17 mouse cellular contexts compared by ENCODE assay signal in the genomic region with DNA sequence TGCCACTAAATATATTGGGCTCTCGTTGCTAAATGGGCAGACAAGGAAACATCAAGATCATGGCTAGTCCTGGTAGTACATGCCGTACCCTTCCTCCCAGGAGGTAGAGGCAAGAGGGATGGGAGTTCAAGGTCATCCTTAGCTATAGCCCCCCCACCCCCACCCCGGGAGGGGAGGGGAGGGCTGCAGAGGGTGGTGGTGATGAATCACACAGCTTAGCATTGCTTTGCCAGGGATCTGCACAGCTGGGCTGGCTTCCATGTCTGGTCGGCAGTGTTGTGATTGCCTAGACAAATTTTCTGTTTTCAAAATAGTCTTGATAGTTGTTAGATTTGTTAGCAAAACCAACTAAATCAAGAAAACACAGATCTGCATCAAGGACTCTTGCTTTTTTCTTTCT. TPM values are rescaled to one million over a fixed set of nuclear protein-coding genes. Genes with fewer than 3 reads are reported as not detected.
DNase-seq lines count a peak whose midpoint lies in the region.
"Had no signal": no experiment of that assay in that cellular context is flagged by ENCODE, and none has a peak within 500 bp of the region (broad histone marks: within the 10 kb centered on the region; RNA-seq: fewer than 3 reads in every experiment).

No protein-coding gene starts in this region.

- peak; percentile 35 to 68 for DNase-seq in adrenal gland, postnatal 36 days
- DNase-seq in adrenal gland, adult 18-20 months (ENCODE audit: low spot score in 2 of 2): no peak
- DNase-seq in lung, postnatal 14 days: peak; percentile 40
- DNase-seq in lung, postnatal 36 days: no peak
- DNase-seq in NIH3T3 (ENCODE audit: low read depth): peak; percentile 80
- DNase-seq in fibroblast of lung, adult 2 months (ENCODE audit: low read depth): peak; percentile 46
- no peak for DNase-seq in right cerebral cortex, postnatal 25 days
- DNase-seq: B cell, adult 2 months; cerebellum, adult 18-20 months; cerebellum, postnatal 10 days; kidney, adult 11 months; kidney, postnatal 14 days; layer of hippocampus, adult 9-11 months; liver; lung, embryonic 14.5 days; thymus, adult 2 months; thymus, postnatal 4 days had no signal

RNA-seq across cellular contexts. Expression of a gene that starts 17.2 kb away (rescaled TPM):
- total RNA-seq in adrenal gland, postnatal 36 days (2021): 10 to 100 TPM; 21.8 to 40.1 TPM
- total RNA-seq in adrenal gland, adult 18-20 months (2021): 10 to 100 TPM; 18.7 to 25.2 TPM

RNA-seq across cellular contexts. Expression of a gene that starts 20.9 kb away (rescaled TPM):
- 10 to 100 TPM in 1 of 2 experiments, 1 to 10 TPM in 1; 9.7 to 15.2 TPM for total RNA-seq in adrenal gland, postnatal 36 days (2021)
- 10 to 100 TPM in 1 of 2 experiments, 1 to 10 TPM in 1; 7.2 to 10.6 TPM for total RNA-seq in adrenal gland, adult 18-20 months (2021)

RNA-seq across cellular contexts. Expression of a gene that starts 24.5 kb away (rescaled TPM):
- total RNA-seq in adrenal gland, postnatal 36 days (2021): 10 to 100 TPM; 52.4 to 63.1 TPM
- 10 to 100 TPM; 63.0 to 77.6 TPM for total RNA-seq in adrenal gland, adult 18-20 months (2021)

RNA-seq across cellular contexts. Expression of a gene that starts 32.5 kb away (rescaled TPM):
- 10 to 100 TPM; 76.6 to 90.3 TPM for total RNA-seq in adrenal gland, postnatal 36 days (2021)
- 10 to 100 TPM; 85.5 to 99.2 TPM for total RNA-seq in adrenal gland, adult 18-20 months (2021)

RNA-seq across cellular contexts. Expression of a gene that starts 54.9 kb away (rescaled TPM):
- 1 to 10 TPM; 1.1 to 2.2 TPM for total RNA-seq in adrenal gland, postnatal 36 days (2021)
- 1 to 10 TPM; 2.3 to 3.0 TPM for total RNA-seq in adrenal gland, adult 18-20 months (2021)

Comparison
In these comparisons a context has a peak if more than half of its experiments do, and no peak if none do; other contexts are left out.
1. DNase-seq: peak in adrenal gland, postnatal 36 days (2 of 2), lung, postnatal 14 days (single experiment), NIH3T3 (single experiment) and fibroblast of lung, adult 2 months (single experiment); none in adrenal gland, adult 18-20 months (0 of 2), lung, postnatal 36 days (single experiment) and right cerebral cortex, postnatal 25 days (single experiment).